Mouse (Mus musculus) ovary, adult 18-20 months (tissue): ENCODE measurements at regions not wholly inside any gene's neighbourhood (a gene's known extent, or its start where the extent isn't known, plus 50 kb on each side); places are given as distances from the start of the nearest gene placed in this dataset.

Source experiments
- DNase-seq: peaks from one replicate; pipeline ENCODE4 v3.0.0; 2022; ENCODE audit warnings: low spot score, mixed read lengths

DNA sequence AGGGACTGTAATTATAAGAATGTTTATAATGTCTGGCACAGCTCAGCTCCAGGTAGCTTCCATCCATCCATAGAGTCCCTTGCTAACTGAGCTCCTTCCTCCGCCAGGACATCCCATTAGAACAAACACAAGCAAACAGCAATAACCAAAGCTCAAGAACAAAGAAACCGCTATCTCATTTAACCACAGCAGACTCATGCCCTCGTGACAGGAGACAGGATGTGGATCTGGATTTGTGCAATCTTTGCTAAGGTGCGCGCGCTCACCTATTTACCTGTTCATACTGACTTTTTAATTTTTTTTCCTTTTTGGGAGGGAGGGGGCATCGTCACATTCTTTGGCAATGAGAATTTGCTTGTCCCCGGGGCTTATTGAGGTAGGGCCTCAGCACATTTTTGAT is 71.3 kb upstream of the Slc38a2 start:
- DNase-seq, result no peak

DNA sequence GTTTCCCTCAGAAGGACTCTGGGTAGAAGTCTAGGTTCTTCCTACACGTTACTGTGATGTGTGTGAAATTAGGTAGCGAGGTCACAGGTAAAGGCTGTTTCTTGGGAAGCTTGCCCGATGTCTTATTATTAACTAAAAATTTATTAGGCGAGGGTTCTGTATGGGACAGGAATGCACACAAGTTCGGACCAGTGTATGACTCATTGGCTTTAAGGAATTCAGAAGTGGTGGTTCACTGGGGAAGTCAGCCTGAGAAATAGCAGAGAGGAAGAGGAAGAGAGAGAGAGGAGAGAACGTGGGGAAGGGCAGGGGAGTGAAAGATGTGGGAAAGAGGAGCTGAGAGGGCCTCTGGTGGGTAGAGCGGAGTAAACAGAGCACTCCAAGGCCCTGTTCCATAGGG is 70.8 kb upstream of the Slc38a2 start:
- DNase-seq, result no peak

DNA sequence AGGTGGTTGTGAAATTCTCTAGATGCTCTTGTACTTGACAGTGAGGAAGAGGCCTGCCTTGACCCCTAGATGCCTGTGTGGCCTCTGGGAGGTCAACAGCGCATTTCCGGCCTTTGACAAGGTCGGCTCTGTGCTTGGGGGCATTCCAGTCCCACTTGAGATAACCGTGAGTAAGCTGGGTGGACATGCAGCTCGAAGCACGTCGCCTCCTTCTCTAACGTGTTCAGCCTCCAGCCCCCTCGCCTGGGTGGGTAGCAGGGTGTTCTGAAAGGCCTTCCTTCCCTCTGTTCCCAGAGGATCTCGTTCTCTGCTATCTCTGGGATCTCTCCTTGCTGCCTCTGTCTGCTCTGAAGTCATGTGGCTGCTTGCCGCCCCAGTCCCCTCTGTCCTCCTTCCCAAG is 70.2 kb upstream of the Slc38a2 start:
- no peak for DNase-seq

DNA sequence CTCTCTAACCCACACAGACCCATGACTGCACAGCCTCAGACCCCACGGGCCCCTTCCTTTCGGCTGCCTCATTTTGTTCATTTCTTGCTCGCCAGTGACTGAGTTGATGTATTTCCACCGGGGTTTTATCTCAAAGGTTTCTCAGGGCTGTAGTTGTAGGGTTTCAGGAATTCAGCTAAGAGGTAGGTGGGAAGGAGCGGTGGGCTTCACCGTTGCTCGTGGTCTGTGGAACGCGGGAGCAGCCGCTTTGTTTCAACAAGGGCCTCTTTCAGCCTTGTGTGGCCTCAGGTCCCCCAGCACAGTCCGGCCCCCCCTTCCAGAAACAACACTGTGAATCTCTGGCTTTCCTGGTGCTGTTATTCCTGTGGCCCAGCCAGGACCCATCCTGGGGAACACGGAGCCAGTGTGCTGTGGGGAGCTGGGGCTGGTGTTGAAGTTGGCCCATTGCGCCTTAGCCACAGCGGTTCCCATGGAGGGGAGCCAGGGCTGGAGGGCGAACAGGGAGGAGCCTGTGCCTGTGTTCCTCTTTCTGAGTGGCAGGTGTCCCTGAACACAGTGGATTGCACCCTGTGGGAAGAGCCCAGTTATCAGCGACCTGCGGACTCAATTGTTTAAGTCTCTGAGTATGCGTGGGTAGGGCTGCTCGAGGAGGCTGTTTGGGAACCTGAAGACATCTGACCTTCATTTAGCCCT is 68.9 kb upstream of the Slc38a2 start:
- peak; percentile 35 for DNase-seq

DNA sequence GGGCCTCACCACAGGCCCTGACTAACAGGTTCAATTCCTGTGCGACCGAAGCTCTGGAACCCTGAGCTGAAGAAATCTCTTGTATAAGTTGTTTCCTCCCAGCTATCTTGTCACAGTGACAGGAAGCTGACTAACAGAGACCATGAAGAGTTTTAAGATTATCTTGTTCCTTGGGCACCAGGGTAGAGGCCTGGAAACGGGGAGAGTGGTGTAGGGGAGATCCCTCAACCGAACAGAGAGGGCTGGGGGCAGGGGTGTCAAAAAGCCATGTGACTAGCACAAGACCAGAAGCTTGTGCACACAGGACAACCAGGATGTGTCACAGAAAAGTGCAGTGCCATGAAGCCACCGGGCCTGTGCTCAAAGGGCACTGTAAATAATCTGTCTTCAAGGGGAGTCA is 67.7 kb upstream of the Slc38a2 start:
- no peak for DNase-seq

DNA sequence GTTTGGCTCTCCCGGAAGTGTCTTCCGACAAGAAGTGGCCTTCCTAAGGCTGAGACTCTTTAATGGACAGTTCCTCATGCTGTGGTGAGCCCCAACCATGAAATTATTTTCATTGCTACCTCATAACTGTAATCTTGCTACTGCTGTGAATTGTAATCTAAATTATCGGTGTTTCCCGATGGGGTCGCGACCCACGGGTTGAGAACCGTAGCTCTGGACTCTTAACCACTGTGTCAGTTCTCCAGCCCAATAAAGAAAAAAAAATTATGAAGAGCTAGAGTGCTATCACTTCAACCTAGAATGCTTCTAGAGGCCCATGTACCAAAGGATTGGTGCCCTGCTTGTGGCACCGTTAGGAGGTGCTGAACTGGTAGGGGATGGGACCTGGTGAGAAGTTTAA is 66.7 kb upstream of the Slc38a2 start:
- no peak for DNase-seq

DNA sequence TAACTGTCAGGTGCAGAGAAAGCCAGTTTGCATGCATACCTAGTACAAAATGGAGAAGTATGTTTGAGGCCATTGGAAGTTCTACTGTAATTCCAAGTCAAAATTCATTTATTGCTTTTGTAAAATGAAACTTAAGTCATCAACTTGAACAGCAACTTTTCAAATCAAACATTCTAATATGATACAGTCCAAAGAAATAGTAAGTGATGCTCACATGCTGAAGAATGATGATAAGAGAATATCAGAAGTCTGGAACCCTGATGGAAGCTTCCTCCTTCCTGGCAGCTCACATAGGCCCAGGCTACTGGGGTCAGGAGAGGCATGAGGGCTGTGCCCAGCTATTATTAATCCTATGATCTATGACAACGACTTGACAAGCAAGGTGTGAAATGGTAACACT is 64.1 kb upstream of the Slc38a2 start:
- DNase-seq, result no peak

DNA sequence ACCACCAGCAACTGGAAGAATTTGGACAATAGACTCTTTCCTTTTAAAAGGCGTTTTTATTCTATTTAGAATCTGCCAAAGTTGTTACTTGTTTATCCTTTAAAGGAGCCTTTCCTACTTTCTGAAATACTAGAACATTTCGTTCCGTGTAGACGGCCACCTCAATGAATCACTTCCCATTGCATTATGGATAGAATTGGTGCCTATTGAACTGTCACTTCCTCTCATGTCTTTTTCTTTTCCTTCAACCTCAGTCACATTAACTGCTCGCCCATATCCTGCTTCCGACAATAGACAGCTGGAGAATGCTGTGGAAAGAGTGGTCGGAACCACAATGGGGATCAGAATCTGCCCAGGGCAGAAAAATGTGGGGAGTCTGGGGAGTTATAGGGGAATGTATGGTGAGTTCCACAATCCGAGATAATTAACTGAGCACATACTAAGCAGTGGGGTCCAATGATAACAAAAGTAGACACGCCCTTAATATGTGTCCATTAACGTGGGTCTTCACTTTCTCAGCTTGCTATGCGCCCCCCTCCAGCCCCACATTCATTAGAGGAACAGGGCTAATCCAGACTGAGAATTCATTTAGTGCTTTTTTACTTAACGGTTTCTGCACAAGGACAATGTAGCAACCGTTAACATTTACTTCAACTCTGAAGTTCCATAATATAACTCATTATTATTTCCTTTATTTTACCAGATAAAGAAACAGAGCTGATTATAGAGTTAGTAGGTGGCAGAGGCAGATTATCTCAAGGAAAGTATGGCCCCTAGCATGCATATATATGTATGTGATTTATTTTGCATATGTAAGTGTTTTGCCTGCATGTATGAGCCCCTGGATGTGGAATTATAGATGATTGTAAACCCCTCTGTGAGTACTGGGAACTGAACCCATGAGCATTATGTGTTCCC is 59.8 kb upstream of the Slc38a2 start:
- no peak for DNase-seq

DNA sequence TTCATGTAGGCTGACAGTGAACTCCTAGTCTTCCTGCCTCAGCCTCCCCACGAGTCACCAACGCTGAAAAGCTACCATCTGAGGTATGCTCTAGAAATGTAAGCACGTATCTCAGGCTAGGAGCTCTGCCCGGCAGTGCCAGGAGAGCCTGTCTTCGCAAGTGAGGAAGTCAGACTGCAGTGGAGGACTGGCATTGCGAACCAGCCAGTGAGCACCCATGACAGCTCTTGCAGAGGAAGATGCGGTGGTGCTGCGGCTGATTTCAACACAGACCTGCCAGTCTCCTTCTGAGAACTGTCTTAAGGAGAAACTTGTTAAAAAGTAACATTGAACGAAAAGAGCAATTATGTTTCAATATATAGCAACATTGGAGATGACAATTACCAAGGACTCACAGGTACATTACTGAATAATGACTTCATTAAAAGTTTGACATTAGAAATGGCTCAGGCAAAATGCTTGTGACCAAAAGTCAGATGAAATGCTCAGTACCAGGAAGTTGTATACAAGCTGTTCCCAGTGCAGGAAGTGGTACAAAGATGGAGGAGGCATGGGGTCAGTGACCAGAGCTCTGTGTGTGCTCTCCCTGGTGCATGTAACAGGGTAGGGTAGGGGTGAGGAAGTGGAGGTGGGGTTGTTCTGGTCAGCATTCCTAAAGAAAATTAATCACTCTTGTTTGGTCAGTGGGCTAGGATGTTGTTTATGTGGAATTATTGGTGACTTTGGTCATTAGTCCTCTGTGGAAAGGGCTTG is 58.1 kb upstream of the Slc38a2 start:
- DNase-seq, result no peak

DNA sequence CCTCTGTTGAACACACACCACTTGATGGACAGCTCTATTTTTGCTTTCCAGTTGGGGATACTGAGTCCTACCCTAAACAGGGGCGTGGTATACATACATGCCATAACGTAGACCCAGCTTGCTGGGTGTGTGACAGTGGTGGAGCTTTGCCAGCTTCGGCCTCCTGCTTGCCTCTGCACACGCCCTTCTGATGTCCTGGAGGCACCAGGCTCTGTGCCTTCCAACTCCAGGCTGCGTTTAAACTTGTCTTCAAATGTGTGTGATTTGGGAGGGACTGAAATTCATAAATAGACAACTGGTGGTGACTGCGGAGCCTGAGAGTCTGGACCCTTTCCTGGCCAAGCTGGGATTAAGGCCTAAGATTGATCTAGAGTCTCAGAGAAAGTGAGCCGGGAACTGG is 56.9 kb upstream of the Slc38a2 start:
- no peak for DNase-seq

DNA sequence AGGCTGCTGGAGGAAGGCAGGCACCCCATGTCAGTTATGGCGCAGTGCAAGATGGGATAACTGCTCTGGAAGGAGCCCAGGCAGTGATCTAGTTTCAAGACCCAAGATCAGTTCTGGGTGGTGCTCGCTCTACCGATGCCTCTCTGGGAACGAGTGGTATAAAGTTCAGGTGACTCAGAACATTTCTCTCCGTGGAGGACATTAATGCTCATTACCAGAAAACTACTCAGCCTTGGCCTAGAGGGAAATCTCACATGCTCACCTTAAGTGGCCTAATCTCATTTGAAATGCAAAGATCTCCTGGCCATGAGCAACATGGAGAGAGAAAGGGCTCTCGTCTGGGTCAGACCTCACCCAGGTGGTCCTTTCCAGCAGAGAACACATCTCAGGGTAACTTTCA is 56.4 kb upstream of the Slc38a2 start:
- DNase-seq, result no peak

DNA sequence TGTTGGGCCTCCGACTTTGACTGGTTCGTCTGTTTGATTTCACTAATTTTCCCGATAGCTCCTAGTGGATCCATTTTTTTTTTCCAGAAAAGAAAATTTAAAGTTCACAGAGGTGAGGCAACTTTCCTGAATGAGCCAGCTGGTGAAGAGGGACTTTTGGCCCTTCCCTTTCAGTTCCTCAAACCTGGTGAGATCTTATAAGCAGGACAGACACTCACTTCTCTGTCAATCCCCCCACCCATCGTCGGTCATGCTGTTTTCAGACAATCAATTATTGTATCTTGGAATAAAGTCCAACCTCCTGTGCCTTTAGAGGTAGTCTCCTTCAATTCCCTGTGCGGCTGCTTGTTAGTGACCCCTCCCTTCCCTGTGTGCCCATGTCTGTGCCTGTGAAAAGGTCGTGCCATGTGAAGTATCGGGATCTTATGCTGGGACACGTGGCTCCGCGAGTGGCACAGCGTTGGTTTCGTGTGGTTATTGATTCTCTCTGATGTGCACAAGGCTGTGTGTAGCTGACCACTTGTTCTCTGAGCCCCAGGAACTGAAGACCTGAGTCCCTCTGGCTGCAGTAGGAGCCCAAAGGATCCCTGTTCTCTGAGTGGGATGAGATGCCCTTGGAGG is 55.9 kb upstream of the Slc38a2 start:
- no peak for DNase-seq

DNA sequence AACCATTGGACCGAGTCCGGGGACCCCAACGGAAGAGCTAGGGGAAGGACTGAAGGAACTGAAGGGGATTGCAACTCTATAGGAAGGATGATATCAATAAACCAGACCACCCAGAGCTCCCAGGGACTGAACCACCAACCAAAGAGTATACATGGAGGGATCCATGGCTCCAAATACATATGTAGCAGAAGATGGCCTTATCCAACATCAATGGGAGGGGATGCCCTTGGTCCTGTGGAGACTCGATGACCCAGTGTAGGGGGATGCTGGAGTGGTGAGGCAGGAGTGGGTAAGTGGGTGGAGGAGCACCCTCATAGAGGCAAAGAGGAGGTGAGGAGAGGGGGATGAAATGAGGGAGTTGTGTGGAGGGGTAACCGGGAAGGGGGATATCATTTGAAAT is 54.5 kb upstream of the Slc38a2 start:
- no peak for DNase-seq

DNA sequence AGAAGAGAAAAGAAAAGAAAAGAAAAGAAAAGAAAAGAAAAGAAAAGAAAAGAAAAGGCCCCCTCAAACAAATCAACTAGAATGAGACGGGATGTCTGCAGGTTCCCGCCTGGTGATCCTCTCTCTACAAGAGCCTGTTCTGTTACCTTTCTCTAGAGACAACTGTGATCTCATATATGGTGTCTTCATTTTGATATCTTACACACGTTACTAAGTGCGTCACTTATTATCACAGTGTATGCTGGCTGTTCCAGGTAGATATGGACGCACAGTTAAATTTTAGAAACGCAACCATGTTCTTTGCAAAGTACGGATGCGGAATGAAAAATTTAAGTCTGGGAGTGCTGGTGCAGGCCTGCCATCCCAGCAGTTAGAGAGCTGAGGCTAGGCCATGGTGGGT is 53.2 kb upstream of the Slc38a2 start:
- DNase-seq, result no peak

DNA sequence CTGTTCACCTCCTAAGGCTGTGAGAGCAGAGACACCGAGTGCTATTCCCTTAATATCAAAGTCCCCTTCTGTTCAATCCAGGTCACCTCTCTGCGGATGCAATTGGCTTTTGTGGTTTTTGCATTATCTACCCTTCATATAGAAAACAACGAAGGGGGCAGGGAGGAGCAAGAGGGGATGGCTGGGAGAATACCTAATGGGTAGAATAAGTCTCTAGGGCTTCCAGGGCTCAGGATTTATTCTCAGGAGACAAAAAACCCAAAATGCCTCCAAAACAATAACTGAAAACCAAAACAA is 52.5 kb upstream of the Slc38a2 start:
- no peak for DNase-seq

DNA sequence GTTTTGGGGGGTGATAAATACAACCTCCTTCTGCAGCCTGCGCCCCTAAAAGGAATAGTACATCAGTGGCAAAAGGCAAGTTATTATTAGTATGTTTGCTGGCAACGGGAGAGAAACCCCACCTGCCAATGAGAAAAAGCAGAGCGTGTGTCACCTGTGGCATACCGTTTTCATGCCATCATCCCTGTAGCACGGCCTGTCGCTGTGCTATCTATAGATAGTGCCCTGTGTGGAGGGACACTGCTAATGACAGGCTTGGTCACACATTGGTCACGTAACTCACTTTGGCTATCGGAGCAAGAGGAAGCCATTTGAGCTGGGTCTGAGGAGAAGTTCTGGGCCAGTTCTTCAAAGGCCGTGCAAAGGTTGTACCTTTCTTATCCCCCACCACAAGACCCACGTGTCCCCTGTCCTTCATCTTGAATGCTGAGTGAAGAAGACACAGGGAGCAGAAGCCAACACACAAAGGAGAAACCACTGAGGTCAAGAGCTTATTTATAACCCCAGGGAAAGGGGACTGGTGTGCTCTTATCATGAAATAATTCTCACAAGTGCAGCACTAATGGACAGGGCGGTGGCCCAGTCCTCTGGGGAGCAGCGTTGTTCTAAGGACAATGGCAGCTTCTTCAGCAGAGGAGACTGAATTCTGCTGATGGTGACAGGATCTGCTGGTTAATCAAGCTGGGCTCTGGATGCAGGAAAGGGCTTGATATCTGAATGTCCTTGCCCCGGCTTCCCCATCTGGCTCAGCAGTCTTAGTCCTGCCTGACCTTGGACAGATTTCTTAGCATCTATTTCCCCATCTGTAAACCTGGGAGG is 51.9 kb upstream of the Slc38a2 start:
- DNase-seq, result no peak

DNA sequence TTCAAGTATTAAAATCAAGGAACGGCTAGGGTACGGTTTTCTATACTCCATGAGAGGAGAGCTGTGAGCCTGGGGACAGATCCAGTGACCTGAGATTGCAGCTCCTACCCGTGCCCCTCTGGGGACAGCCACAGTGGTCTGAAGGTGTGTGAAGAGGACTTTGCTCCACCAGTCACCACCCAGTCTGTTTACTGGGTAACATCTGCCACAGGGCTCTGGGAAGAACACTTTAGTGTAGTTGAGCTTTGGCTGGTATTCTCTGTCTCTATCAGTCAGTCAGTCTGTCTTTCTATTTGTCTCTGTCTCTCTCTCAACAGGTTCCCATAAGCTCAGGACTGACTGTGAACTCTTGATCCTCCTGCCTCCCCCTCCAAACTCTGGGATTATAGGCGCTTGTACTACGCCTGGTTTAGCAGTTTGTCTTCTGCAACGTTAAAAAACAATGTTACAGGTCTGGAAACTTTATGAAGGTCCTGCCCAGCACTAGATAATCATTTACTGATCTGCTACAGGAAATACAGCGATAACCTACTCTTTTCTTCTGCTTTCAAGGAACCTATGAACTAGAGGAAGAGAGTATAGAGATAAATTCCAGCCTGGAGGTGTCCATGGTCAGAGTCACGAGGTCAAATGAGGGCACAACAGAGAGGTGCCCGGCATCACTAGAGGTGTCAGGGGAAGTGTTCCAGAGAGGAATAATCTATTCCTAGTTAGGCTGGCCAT is 50.2 kb upstream of the Slc38a2 start:
- no peak for DNase-seq
